Mouse (Mus musculus) E14TG2a.4 (cell line): ENCODE data around the gene Rhof.

ENCODE experiments used
- CTCF ChIP-seq: conservative IDR thresholded peaks from 2 replicates; pipeline ENCODE4 v1.5.1; 2014; ENCODE audit warnings: low read length
- NANOG ChIP-seq: IDR thresholded peaks from 2 replicates; pipeline ENCODE4 v1.6.1; 2014; ENCODE audit warnings: borderline replicate concordance, low read length, mixed read lengths
- POU5F1 ChIP-seq: IDR thresholded peaks from 2 replicates; pipeline ENCODE4 v1.6.1; 2014; ENCODE audit warnings: low read length, borderline replicate concordance

- TF ChIP-seq CTCF (peak; percentile 8; the same call in 1 of the 2 replicates), NANOG (no peak), POU5F1 (no peak)
Observed at GRCm38 (mm10) chr5:123138230-123138911, 5.9 kb upstream of the Rhof start.
